Mouse (Mus musculus) stomach, postnatal 0 days (tissue): ENCODE measurements around the gene Cep112. TPM values are rescaled to one million over a fixed set of nuclear protein-coding genes. Genes with fewer than 3 reads are reported as not detected.
A peak's percentile ranks its signal among the peaks of the same experiment; 100 is the strongest.

Source experiments
- ATAC-seq: fragments of 200-750 bp; cut with Nextera tagmentation; 2 replicates; pipeline ENCODE4 v1.8.0; 2017; ENCODE audit not compliant: low FRiP score, low TSS enrichment
- DNase-seq: peaks from one replicate; pipeline ENCODE4 v3.0.0-alpha.2; 2016; ENCODE audit warnings: low spot score
- H3K27ac ChIP-seq: fragments of 300-500 bp; sonication (generic); replicated peaks from 2 replicates; pipeline ENCODE4 v1.5.1; 2014; ENCODE audit warnings: mild to moderate bottlenecking, control low read depth
- H3K27me3 ChIP-seq: fragments of 300-500 bp; sonication (generic); 2 replicates; pipeline ENCODE4 v1.6.1; 2014; ENCODE audit warnings: low read length; ENCODE audit not compliant: control insufficient read depth, insufficient read depth
- H3K36me3 ChIP-seq: fragments of 300-500 bp; sonication (generic); 2 replicates; pipeline ENCODE4 v1.6.1; 2014; ENCODE audit warnings: low read length, mixed read lengths; ENCODE audit not compliant: control insufficient read depth, insufficient read depth
- H3K4me1 ChIP-seq: fragments of 300-500 bp; sonication (generic); replicated peaks from 2 replicates; pipeline ENCODE4 v1.6.1; 2014; ENCODE audit warnings: antibody characterized with exemption; ENCODE audit not compliant: control insufficient read depth, insufficient read depth
- H3K4me2 ChIP-seq: fragments of 300-500 bp; sonication (generic); replicated peaks from 2 replicates; pipeline ENCODE4 v1.6.1; 2014; ENCODE audit warnings: low read depth, mild to moderate bottlenecking, control low read depth, moderate library complexity
- H3K4me3 ChIP-seq: fragments of 300-500 bp; sonication (generic); 2 replicates; pipeline ENCODE4 v1.5.1; 2014; ENCODE audit warnings: low read depth, low read length, control low read depth
- H3K9ac ChIP-seq: fragments of 300-500 bp; sonication (generic); 2 replicates; pipeline ENCODE4 v1.6.1; 2014; ENCODE audit warnings: mild to moderate bottlenecking, low read length, control low read depth, mixed read lengths
- H3K9me3 ChIP-seq: fragments of 300-500 bp; sonication (generic); 2 replicates; pipeline ENCODE4 v1.6.1; 2016; ENCODE audit warnings: low read length; ENCODE audit not compliant: control insufficient read depth
- CTCF ChIP-seq: IDR thresholded peaks from 2 replicates; pipeline ENCODE4 v1.5.1; 2016; ENCODE audit warnings: antibody characterized with exemption, low read depth, mild to moderate bottlenecking, moderate library complexity
- EP300 ChIP-seq: optimal IDR thresholded peaks from 2 replicates; pipeline ENCODE3; 2016; ENCODE audit warnings: antibody characterized with exemption
- WGBS: fragments of 180-500 bp; shearing (Covaris S2); extraction: QIAGEN DNeasy Blood & Tissue Kit; methylation state at CpG from one replicate; pipeline ENCODE4 v1.1.7; 2014; 5-methylcytosine and 5-hydroxymethylcytosine counted together
- polyA plus RNA-seq: library from polyadenylated mRNA; unstranded; fragments of >200 nt; fragmentation: Nextera tagmentation; extraction: Ambion mirVana; gene quantifications from 2 replicates; pipeline ENCODE4 v1.2.1, GENCODE M21; 2015

The Cep112 gene
- polyA plus RNA-seq, 1 experiment from 2014 or later = 3.5 TPM

- 76% methylated on average over 7 of the region's 7 CpGs for whole genome bisulfite sequencing
- Histone ChIP-seq H3K27me3 (no peaks in the 10 kb centered on the region), H3K36me3 (no peaks in the 10 kb centered on the region), H3K9me3 (peaks cover under 1% of the 10 kb centered on the region; the same call in 1 of the 2 replicates), H3K9ac (no peak overlapping the region), H3K4me3 (no peak overlapping the region), H3K4me2 (no peak overlapping the region), H3K4me1 (no peaks in the 10 kb centered on the region), H3K27ac (no peak overlapping the region)
- no peak for ATAC-seq
- no peak for DNase-seq
- TF ChIP-seq EP300 (no peak), CTCF (no peak)
Measured at GRCm38 (mm10) chr11:108620628-108621433, 195.8 kb downstream of the Cep112 start.

- 79% methylated on average over 9 of the region's 9 CpGs for WGBS
- H3K27ac ChIP-seq = no peak overlapping the region
- DNase-seq = no peak
- no peaks in the 10 kb centered on the region for H3K27me3 ChIP-seq
- H3K4me3 ChIP-seq = no peak overlapping the region
- H3K9ac ChIP-seq = no peak overlapping the region
- no peak for ATAC-seq
- TF ChIP-seq CTCF = no peak
- no peaks in the 10 kb centered on the region for H3K4me1 ChIP-seq
- peaks cover 2% of the 10 kb centered on the region; the same call in 1 of the 2 replicates for H3K9me3 ChIP-seq
- no peaks in the 10 kb centered on the region for H3K36me3 ChIP-seq
- no peak overlapping the region for H3K4me2 ChIP-seq
Measured at GRCm38 (mm10) chr11:108621434-108621901, 196.5 kb downstream of the Cep112 start.

- ATAC-seq = no peak
- no peak overlapping the region for H3K4me2 ChIP-seq
- DNase-seq = no peak
- TF ChIP-seq CTCF (peak; percentile 39; the same call in 1 of the 2 replicates), EP300 (no peak)
- H3K9ac ChIP-seq = no peak overlapping the region
- peaks cover 2% of the 10 kb centered on the region; the same call in 1 of the 2 replicates for H3K9me3 ChIP-seq
- no peak overlapping the region for H3K4me3 ChIP-seq
- H3K36me3 ChIP-seq = no peaks in the 10 kb centered on the region
- H3K4me1 ChIP-seq = no peaks in the 10 kb centered on the region
- H3K27me3 ChIP-seq = no peaks in the 10 kb centered on the region
- WGBS = 82% methylated on average over 5 of the region's 5 CpGs
- no peak overlapping the region for H3K27ac ChIP-seq
Measured at GRCm38 (mm10) chr11:108625546-108626232, 200.7 kb downstream of the Cep112 start.

- H3K27me3 ChIP-seq = no peaks in the 10 kb centered on the region
- no peak for ATAC-seq
- H3K27ac ChIP-seq = no peak overlapping the region
- no peak overlapping the region for H3K9ac ChIP-seq
- TF ChIP-seq CTCF = no peak
- peak; percentile 48 for TF ChIP-seq EP300
- H3K36me3 ChIP-seq = no peaks in the 10 kb centered on the region
- WGBS = 51% methylated on average over 2 of the region's 2 CpGs
- no peaks in the 10 kb centered on the region for H3K4me1 ChIP-seq
- no peak overlapping the region for H3K4me2 ChIP-seq
- no peak overlapping the region for H3K4me3 ChIP-seq
- H3K9me3 ChIP-seq = no peaks in the 10 kb centered on the region
- DNase-seq = no peak
Measured at GRCm38 (mm10) chr11:108637780-108638179, 212.8 kb downstream of the Cep112 start.

- 55% methylated on average over 2 of the region's 2 CpGs for WGBS
- ATAC-seq (no peak), DNase-seq (no peak)
- H3K9me3 ChIP-seq = no peaks in the 10 kb centered on the region
- no peak overlapping the region for H3K4me2 ChIP-seq
- no peak overlapping the region for H3K9ac ChIP-seq
- no peaks in the 10 kb centered on the region for H3K4me1 ChIP-seq
- no peak overlapping the region for H3K4me3 ChIP-seq
- no peaks in the 10 kb centered on the region for H3K36me3 ChIP-seq
- H3K27me3 ChIP-seq = no peaks in the 10 kb centered on the region
- no peak overlapping the region for H3K27ac ChIP-seq
- TF ChIP-seq EP300 (no peak), CTCF (no peak)
Measured at GRCm38 (mm10) chr11:108655574-108655973, 230.6 kb downstream of the Cep112 start.

GRCm38 (mm10) chr11:108682014-108682413 lies 257.0 kb downstream of the Cep112 start:
- ATAC-seq = no peak

More at GRCm38 (mm10) chr11:108682014-108682413, 257.0 kb downstream of the Cep112 start:
- TF ChIP-seq CTCF (no peak), EP300 (no peak)
- no peak for DNase-seq
- no peaks in the 10 kb centered on the region for H3K36me3 ChIP-seq
- WGBS = 93% methylated on average over 3 of the region's 3 CpGs
- no peak overlapping the region for H3K4me3 ChIP-seq
- H3K27me3 ChIP-seq = no peaks in the 10 kb centered on the region
- H3K4me1 ChIP-seq = no peaks in the 10 kb centered on the region
- no peak overlapping the region for H3K9ac ChIP-seq
- H3K9me3 ChIP-seq = no peaks in the 10 kb centered on the region
- no peak overlapping the region for H3K4me2 ChIP-seq
- no peak overlapping the region for H3K27ac ChIP-seq
